Mouse (Mus musculus) gastrocnemius, postnatal 4 days (tissue): ENCODE data around the gene Pld1. TPM values are rescaled to one million over a fixed set of nuclear protein-coding genes. Genes with fewer than 3 reads are reported as not detected.
A peak's percentile ranks its signal among the peaks of the same experiment; 100 is the strongest.

Source experiments
- DNase-seq, 2 experiments: peaks; one replicate each; pipeline ENCODE4 v3.0.0; 2021 to 2022; ENCODE audit warnings: low spot score in 2 of 2, mixed read lengths in 2 of 2
- long read RNA-seq, 2 experiments: library from polyadenylated mRNA; stranded (forward); transcript quantifications; one replicate each; pipeline ENCODE4 v2.0.0; 2021
- total RNA-seq, 2 experiments: library from RNA; stranded (reverse); gene quantifications; 2 replicates each; pipeline ENCODE4 v1.2.3; 2021

Pld1 gene
- 10 to 100 TPM; 13.9 to 14.7 TPM for total RNA-seq
- long read RNA-seq, experiment 1, partial matches to known transcripts: 1 of 1 reads
- long read RNA-seq, experiment 1, other reads (novel, unspliced or antisense): 0 of 1 reads
- long read RNA-seq, experiment 2, partial matches to known transcripts: 2 of 2 reads
- long read RNA-seq, experiment 2, other reads (novel, unspliced or antisense): 0 of 2 reads

DNA sequence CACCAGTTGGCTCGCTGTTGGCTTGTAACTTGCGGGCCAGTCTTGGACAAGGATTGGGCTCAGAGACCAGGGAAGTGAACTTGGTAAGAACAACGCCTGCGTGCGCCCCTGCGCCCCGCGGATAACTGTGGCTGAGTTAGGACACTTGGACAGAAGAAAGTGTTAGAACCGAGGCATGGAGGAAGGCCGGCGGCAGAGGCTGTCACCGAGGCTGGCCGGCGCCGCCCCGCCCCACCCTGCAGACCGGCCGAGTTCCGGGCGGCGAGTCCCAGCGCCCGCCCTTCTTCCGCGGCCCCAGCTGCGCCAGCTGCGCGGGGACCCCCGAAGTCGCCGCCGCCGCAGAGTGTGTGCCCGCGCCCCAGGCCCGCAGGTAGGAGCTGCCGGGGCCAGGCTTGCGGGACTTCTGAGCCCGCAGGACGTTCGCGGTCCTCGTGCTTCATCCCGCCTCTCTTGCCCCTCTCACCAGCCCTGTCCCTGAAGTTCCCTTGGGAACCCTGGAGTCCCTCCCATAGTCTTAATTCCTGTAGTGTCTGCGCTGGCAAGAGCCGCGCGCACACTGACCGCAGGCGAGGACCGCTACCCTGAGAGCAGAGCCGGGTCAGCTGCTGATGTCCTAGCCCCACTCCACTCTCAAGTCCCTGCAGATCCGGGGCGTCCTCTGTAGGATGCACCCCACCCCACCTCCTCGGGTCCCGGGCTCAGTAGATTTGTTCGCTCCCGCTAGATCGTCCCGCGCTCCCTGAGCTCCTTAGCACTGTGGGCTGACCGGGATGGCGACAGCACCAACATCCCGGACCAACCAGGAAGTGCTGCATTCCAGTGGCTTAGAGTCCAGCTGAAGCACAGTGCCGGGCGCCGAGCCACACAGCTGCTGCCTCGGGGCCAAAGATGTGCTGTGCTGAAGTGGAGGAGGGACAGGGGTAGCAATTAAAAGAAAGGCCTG lies at the start of gene Pld1:
Gene Pld1, plus strand, starts transcription at position 315 of the 943 bp plus-strand sequence.
- peak; percentile 79 to 91 for DNase-seq

GRCm38 (mm10) chr3:27896318-27896892 lies 42.1 kb upstream of the Pld1 start, which contains the start of gene Tmem212:
Tmem212 (minus strand) TSS chr3:27896368.
- no peak for DNase-seq

DNA sequence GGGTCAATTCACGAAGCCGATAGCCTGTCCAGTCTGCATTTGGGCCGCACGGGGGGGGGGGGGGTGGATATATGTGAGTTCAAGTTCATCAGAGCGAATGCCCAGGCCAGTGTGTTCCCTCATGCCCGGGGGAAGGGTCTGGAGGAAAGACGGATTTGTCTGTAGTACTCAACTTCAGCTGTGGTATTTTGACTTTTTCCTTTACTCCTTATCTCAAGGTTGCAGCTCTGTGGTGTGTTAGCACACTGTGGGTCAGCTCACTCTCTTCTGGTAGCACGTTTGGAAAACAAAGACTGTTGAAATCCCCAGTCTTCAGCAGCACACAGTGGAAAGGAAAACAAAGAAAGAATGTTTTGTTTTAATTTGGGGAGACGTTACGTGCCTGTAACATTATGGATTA lies 40.3 kb upstream of the Pld1 start:
- no peak for DNase-seq

- peak; percentile 39 to 74 for DNase-seq
Observed at GRCm38 (mm10) chr3:27899012-27899726, 39.3 kb upstream of the Pld1 start.

DNA sequence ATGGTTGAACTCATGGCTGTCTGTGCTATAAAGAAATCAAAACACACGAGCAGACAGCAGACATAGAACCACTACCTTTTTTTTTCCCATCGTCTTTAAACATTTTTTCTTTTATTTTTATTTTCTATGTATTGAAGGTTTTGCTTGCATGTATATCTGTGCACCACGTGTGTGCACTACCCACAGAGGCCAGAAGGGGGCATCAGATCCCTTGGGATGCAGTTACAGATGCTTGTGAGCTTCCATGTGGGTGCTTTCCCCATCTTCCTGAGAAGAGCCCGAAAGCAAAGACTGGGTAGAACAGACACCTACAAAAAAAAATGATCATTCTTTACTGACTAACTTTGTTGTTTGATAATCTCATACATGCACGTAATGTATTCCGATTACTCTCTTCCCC lies 36.6 kb upstream of the Pld1 start:
- DNase-seq: no peak

GRCm38 (mm10) chr3:27904659-27905330 lies 33.7 kb upstream of the Pld1 start:
- no peak for DNase-seq

DNA sequence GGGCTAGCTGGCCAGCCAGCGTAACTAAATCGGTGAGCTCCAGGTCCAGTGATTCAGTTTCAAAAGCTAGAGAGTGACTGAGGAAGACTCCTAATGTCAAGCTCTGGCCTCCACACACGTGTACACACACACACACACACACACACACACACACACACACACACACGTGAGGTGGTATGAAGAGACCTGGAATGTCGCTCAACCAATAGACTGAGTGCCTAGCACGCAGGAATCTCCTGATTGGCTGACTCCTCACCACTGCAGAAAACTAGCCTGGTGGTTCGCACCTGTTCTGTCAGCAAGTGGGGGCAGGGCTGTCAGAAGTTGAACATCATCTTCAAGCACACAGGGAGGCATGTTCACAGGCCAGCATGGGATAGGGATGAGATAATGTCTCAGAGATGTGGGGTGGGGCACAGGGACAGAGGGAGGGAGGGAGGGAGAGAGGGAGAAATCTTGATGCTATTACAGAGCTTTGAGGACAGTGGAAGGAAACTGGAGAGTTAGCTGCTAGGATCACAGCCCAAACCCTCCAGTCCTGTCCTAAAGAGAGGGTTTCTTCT lies 31.8 kb upstream of the Pld1 start:
- no peak for DNase-seq

DNA sequence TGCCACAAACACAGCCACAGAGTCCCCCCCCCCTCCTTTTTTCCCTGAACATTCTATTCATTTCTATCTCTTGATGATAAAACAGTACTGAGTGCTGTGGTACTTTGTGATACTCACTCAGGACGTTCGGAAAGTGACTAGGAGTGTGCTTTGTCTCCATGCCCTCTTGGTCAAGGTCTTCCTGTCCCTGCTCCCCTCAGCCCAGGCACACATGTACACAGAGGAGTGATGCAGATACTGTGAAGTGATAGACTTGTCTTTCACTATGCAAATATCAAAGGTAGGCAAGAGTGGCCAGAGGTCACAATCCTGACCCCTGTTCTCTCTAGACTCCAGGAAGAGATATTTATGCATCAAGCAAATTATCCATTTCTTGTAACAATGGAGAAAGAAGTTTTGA lies 31.2 kb upstream of the Pld1 start:
- no peak for DNase-seq

DNA sequence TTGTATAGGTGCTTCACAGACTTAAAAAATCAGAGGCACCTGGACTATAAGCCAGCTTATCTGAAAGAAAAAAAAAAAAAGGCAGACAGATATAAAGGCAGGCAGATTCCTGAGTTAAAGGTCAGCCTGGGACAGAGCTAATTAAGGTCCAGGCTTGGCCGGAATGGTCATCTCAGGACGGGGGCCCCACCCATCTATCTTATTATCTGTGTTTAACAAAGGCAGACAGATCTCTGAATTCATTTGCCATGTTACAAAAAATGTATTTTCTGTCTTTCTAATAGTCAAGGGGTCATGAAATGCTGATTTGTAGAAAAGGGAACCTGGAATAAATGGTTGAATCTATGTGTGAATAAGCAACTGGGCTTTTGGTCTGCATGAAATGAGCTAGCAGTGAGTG lies 30.2 kb upstream of the Pld1 start:
- no peak for DNase-seq

GRCm38 (mm10) chr3:27909016-27909415 lies 29.5 kb upstream of the Pld1 start:
- no peak for DNase-seq

DNA sequence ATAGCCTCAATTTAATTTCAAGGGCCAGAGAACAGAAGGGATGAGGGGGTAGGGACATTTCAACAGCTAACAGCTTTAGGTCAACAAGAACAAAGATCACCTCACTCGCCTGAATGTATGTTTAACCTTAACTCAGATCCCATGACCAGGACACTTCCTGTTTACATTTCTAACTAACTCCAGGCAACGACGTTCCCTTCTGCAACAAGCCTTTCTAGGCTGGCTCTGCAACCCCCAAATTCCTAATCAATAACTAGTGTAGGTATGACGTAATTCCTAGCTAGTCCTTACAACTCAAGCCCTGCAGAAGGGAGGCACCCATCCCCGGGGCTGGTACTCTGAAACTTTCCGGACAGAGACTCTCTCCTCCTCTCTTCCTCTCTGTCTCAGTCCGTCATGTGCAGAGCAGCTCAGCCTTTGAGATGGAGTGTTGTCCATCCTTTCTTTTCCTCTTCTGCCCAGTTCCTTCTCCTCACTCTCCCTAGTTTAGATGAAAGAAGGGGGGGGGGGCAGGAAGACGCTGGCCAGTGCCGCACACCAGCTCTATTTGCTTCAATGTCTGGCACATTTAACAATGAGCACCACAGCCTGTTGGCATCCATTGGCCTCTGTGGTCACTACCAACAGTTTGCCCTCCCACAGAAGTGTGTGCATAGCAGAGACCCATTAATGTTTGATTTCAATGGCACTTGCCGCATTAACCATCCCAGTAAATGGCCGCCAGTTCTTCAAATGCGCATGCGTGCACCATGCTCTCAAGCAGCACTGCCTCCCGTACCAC lies 19.6 kb upstream of the Pld1 start:
- no peak for DNase-seq

GRCm38 (mm10) chr3:27921268-27922020 lies 17.1 kb upstream of the Pld1 start:
- DNase-seq: no peak

GRCm38 (mm10) chr3:27924037-27924436 lies 14.5 kb upstream of the Pld1 start:
- no peak for DNase-seq

GRCm38 (mm10) chr3:27929219-27929618 lies 9.3 kb upstream of the Pld1 start:
- DNase-seq: no peak

DNA sequence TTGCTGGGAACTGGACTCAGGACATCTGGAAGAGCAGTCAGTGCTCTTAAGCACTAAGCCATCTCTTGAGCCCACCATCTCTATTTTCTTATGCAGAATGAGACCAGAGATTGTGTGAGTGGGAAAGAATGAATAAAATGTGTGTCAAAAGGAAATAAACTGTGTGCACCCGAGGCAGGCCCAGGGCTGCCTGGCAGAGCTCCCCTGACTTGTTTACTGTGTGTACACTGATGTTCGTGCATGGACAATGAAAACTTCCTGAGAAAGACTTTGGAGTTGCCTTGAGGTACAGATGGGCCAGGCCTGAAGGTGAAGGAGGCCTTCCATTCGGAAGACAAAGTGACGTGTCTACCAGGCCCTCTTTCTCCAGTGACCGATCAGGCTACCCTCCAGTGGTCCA lies 6.1 kb upstream of the Pld1 start:
- DNase-seq: no peak

- no peak for DNase-seq
Observed at GRCm38 (mm10) chr3:27935644-27936043, 2.9 kb upstream of the Pld1 start.

DNA sequence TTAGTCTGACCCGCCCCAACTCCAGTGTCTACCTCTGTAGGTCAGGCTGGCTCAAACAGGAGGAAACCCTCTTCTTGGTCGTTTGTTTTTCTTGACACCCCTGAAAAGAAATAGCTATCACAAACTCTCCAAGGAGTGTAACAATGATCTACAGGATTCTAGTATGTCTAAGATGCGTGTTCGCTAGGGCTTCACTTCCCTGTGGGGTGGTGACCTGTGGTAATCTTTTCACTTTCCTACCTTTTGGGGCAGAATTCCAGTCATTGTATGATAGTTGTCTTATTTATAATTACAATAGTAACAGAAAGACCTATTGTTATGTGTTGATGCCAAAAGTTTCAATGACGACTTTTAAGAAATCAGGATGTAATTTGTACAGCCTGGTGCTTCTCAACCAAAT lies 1.8 kb upstream of the Pld1 start:
- no peak for DNase-seq

GRCm38 (mm10) chr3:27937144-27938110 lies 1.1 kb upstream of the Pld1 start:
- DNase-seq: no peak
